Mouse (Mus musculus) CH12.LX (cell line): ENCODE measurements around the gene Cenpx. TPM values are rescaled to one million over a fixed set of nuclear protein-coding genes. Genes with fewer than 3 reads are reported as not detected.

ENCODE experiments used
- DNase-seq: peaks from one replicate; pipeline ENCODE4 v3.0.0-alpha.2; 2013; ENCODE audit errors: extremely low read depth
- H3K27ac ChIP-seq: 2 replicates; pipeline ENCODE4 v1.5.1; 2012; ENCODE audit warnings: low read depth, mild to moderate bottlenecking, control low read depth, moderate library complexity; ENCODE audit not compliant: insufficient read depth
- H3K27me3 ChIP-seq: replicated peaks from 2 replicates; pipeline ENCODE3; 2012; ENCODE audit warnings: inconsistent platforms
- H3K36me3 ChIP-seq, 2 experiments: replicated peaks in 1 of 2; 2 replicates each; pipeline versions ENCODE3 to v1.6.1; 2012; ENCODE audit warnings: inconsistent platforms in 1 of 2, low read length in 1 of 2, mild to moderate bottlenecking in 1 of 2, mixed read lengths in 1 of 2, moderate library complexity in 1 of 2; ENCODE audit not compliant: control insufficient read depth in 1 of 2, insufficient read depth in 1 of 2
- H3K4me1 ChIP-seq, 2 experiments: 2 replicates each; pipeline ENCODE4 v1.6.1; 2012; ENCODE audit warnings: inconsistent platforms in 1 of 2, moderate library complexity in 1 of 2; ENCODE audit not compliant: insufficient read depth in 2 of 2, control insufficient read depth in 1 of 2
- H3K4me2 ChIP-seq: 2 replicates; pipeline ENCODE4 v1.6.1; 2012; ENCODE audit warnings: low read depth, mild to moderate bottlenecking, control low read depth; ENCODE audit not compliant: poor library complexity, insufficient read depth, severe bottlenecking
- H3K4me3 ChIP-seq, 3 experiments: fragments of 150-350 bp in 1 of 3; sonication (generic) in 1 of 3; replicated peaks in 1 of 3; 2 replicates each; pipeline versions ENCODE3 to v1.5.1; 2011 to 2012; ENCODE audit warnings: low read depth in 2 of 3, low read length in 2 of 3, mild to moderate bottlenecking in 2 of 3, moderate library complexity in 2 of 3, control low read depth in 1 of 3, improper control_type of control experiment in 1 of 3, inconsistent platforms in 1 of 3, mixed read lengths in 1 of 3; ENCODE audit not compliant: poor library complexity in 1 of 3
- H3K79me2 ChIP-seq: replicated peaks from 2 replicates; pipeline ENCODE4 v1.6.1; 2012; ENCODE audit warnings: mild to moderate bottlenecking, moderate library complexity; ENCODE audit not compliant: control insufficient read depth, poor library complexity, insufficient read depth, severe bottlenecking; ENCODE audit errors: extremely low read depth
- H3K9ac ChIP-seq: 2 replicates; pipeline ENCODE4 v1.6.1; 2012; ENCODE audit warnings: low read depth, mild to moderate bottlenecking, control low read depth, moderate library complexity; ENCODE audit not compliant: insufficient read depth
- H3K9me3 ChIP-seq: replicated peaks from 2 replicates; pipeline ENCODE3; 2012; ENCODE audit warnings: low read length, inconsistent platforms, mixed read lengths
- CTCF ChIP-seq, 2 experiments: IDR thresholded peaks in 1 of 2; conservative IDR thresholded peaks in 1 of 2; 2 replicates each; pipeline ENCODE4 v1.5.1; 2011 to 2012; ENCODE audit warnings: low read depth in 2 of 2, low read length in 2 of 2, improper control_type of control experiment in 1 of 2, inconsistent platforms in 1 of 2, mild to moderate bottlenecking in 1 of 2, moderate library complexity in 1 of 2
- ELF1 ChIP-seq: IDR thresholded peaks from 2 replicates; pipeline ENCODE4 v1.6.1; 2014; ENCODE audit warnings: low read depth, mild to moderate bottlenecking, inconsistent platforms, low read length, improper control_type of control experiment
- HCFC1 ChIP-seq: IDR thresholded peaks from 2 replicates; pipeline ENCODE4 v1.6.1; 2012; ENCODE audit warnings: low read depth, mild to moderate bottlenecking, inconsistent platforms, low read length, improper control_type of control experiment
- IRF4 ChIP-seq: IDR thresholded peaks from 2 replicates; pipeline ENCODE4 v1.6.1; 2014; ENCODE audit warnings: low read depth, mild to moderate bottlenecking, inconsistent platforms, low read length, improper control_type of control experiment
- JUN ChIP-seq: IDR thresholded peaks from 2 replicates; pipeline ENCODE4 v1.6.1; 2011; ENCODE audit warnings: low read depth, mild to moderate bottlenecking, low read length, improper control_type of control experiment, moderate library complexity; ENCODE audit not compliant: insufficient read depth
- JUND ChIP-seq: conservative IDR thresholded peaks from 2 replicates; pipeline ENCODE4 v1.6.1; 2011; ENCODE audit warnings: low read depth, low read length, improper control_type of control experiment
- MAX ChIP-seq: IDR thresholded peaks from 2 replicates; pipeline ENCODE4 v1.6.1; 2011; ENCODE audit warnings: low read length, improper control_type of control experiment
- MXI1 ChIP-seq: IDR thresholded peaks from 2 replicates; pipeline ENCODE4 v1.6.1; 2011; ENCODE audit warnings: mild to moderate bottlenecking, low read depth, low read length, improper control_type of control experiment
- MYC ChIP-seq: IDR thresholded peaks from 2 replicates; pipeline ENCODE4 v1.6.1; 2011; ENCODE audit warnings: low read depth, mild to moderate bottlenecking, improper control_type of control experiment, low read length
- NELFE ChIP-seq: IDR thresholded peaks from 2 replicates; pipeline ENCODE4 v1.6.1; 2011; ENCODE audit warnings: low read depth, low read length, improper control_type of control experiment
- PAX5 ChIP-seq: IDR thresholded peaks from 2 replicates; pipeline ENCODE4 v1.6.1; 2012; ENCODE audit warnings: low read length, inconsistent platforms, mixed read lengths
- POLR2A ChIP-seq: IDR thresholded peaks from 2 replicates; pipeline ENCODE4 v1.6.1; 2011; ENCODE audit warnings: low read depth, mild to moderate bottlenecking, improper control_type of control experiment, low read length
- RAD21 ChIP-seq: IDR thresholded peaks from 2 replicates; pipeline ENCODE4 v1.6.1; 2011; ENCODE audit warnings: low read depth, mild to moderate bottlenecking, low read length, improper control_type of control experiment, moderate library complexity
- SIN3A ChIP-seq: IDR thresholded peaks from 2 replicates; pipeline ENCODE4 v1.6.1; 2012; ENCODE audit warnings: low read length, improper control_type of control experiment, inconsistent platforms
- UBTF ChIP-seq: IDR thresholded peaks from 2 replicates; pipeline ENCODE4 v1.6.1; 2012; ENCODE audit warnings: low read depth, mild to moderate bottlenecking, inconsistent platforms, low read length, improper control_type of control experiment, moderate library complexity
- USF1 ChIP-seq: IDR thresholded peaks from 2 replicates; pipeline ENCODE4 v1.6.1; 2014; ENCODE audit warnings: low read depth, mild to moderate bottlenecking, inconsistent platforms, low read length, improper control_type of control experiment
- ZKSCAN1 ChIP-seq: IDR thresholded peaks from 2 replicates; pipeline ENCODE4 v1.6.1; 2012; ENCODE audit warnings: low read depth, inconsistent platforms, low read length, improper control_type of control experiment, borderline replicate concordance
- dilution Hi-C: fragments of 300-500 bp; cut with MboI; formaldehyde crosslinking; loops from 2 replicates; pipeline ENCODE4 v1.14.3; 2020; ENCODE audit warnings: low sequenced_read_pairs; ENCODE audit not compliant: extremely low pct_unique_long_range_greater_than_20kb, extremely low pct_ligation_motif_present
- in situ Hi-C: fragments of 300-500 bp; cut with MboI; formaldehyde crosslinking; loops from 3 replicates; pipeline ENCODE4 v1.14.3; 2019; ENCODE audit warnings: low sequenced_read_pairs, low pct_ligation_motif_present, low pct_unique_long_range_greater_than_20kb, mixed read lengths
- polyA plus RNA-seq: library from polyadenylated mRNA; unstranded; fragments of >175 nt; gene quantifications from 2 replicates; pipeline ENCODE4 v1.2.1, GENCODE M21; 2012; ENCODE audit warnings: low read depth; ENCODE audit not compliant: insufficient read length
- total RNA-seq, 2 experiments: library from RNA; depleted of rRNA; stranded (reverse); fragments of 300-350 nt in 1 of 2; fragments of >200 nt in 1 of 2; gene quantifications; 2 replicates each; pipeline ENCODE4 v1.2.3; 2012 to 2014

Cenpx gene
- total and polyA plus RNA-seq, 3 experiments: 76.5 to 122 (median 101) TPM

- Histone ChIP-seq H3K4me2 (no peak overlapping the region), H3K36me3 (peaks cover 55 to 92% of the 10 kb centered on the region in 2 experiments), H3K27ac (no peak overlapping the region), H3K9ac (no peak overlapping the region), H3K4me1 (no peaks in the 10 kb centered on the region), H3K27me3 (no peaks in the 10 kb centered on the region), H3K4me3 (no peak overlapping the region), H3K79me2 (no peaks in the 10 kb centered on the region), H3K9me3 (peaks cover 8% of the 10 kb centered on the region)
- no peak for DNase-seq
- in situ Hi-C loops: no loop called here
- TF ChIP-seq POLR2A: no peak
- no peak for TF ChIP-seq USF1
- TF ChIP-seq RAD21: no peak
- no peak for TF ChIP-seq ELF1
- no peak for TF ChIP-seq SIN3A
- no peak for TF ChIP-seq ZKSCAN1
- TF ChIP-seq MAX: no peak
- TF ChIP-seq JUN: no peak
- TF ChIP-seq PAX5: no peak
- TF ChIP-seq JUND: no peak
- no peak for TF ChIP-seq IRF4
- TF ChIP-seq MYC: no peak
- no peak for TF ChIP-seq UBTF
- dilution Hi-C loops: no loop called here
Observed at GRCm38 (mm10) chr11:120692471-120693011, 21.0 kb downstream of the Cenpx start.

GRCm38 (mm10) chr11:120689365-120689764 lies 24.2 kb downstream of the Cenpx start:
- dilution Hi-C loops: no loop called here
- H3K4me3 ChIP-seq: no peak overlapping the region
- in situ Hi-C loops: loop anchor here (10.0 kb wide), 1 partner anchor 65 kb away; the partner anchor contains the start of gene Sirt7
- DNase-seq: no peak
- no peak overlapping the region for H3K9ac ChIP-seq
- H3K27me3 ChIP-seq: no peaks in the 10 kb centered on the region
- TF ChIP-seq CTCF (conservative IDR thresholded peaks at IDR 0.05 in 1 of 2, IDR thresholded peaks at IDR 0.05 in 1 of 2; ENCODE audit: low read depth in 2 of 2, low read length in 2 of 2) (no peak), HCFC1 (no peak), MXI1 (no peak), NELFE (no peak)
- no peak overlapping the region for H3K4me2 ChIP-seq
- no peak overlapping the region for H3K27ac ChIP-seq
- H3K36me3 ChIP-seq: peaks cover 49 to 92% of the 10 kb centered on the region in 2 experiments
- H3K9me3 ChIP-seq: no peaks in the 10 kb centered on the region
- H3K79me2 ChIP-seq: no peaks in the 10 kb centered on the region
- H3K4me1 ChIP-seq: no peaks in the 10 kb centered on the region
